Mouse (Mus musculus): ENCODE data around the gene Snrnp27.

Gene Snrnp27

GRCm38 (mm10) chr6:86665560-86666307, 18.6 kb downstream of the Snrnp27 start:
- in situ Hi-C loops (cut with MboI; ENCODE audit: low sequenced_read_pairs), result no loop called here

- in situ Hi-C loops (cut with MboI; ENCODE audit: low sequenced_read_pairs), result no loop called here
These were observed 19.2 kb downstream of the Snrnp27 start for GRCm38 (mm10) chr6:86665076-86665475.

GRCm38 (mm10) chr6:86660161-86660877, 24.0 kb downstream of the Snrnp27 start:
- in situ Hi-C loops (cut with MboI; ENCODE audit: low sequenced_read_pairs), result no loop called here

- in situ Hi-C loops (cut with MboI; ENCODE audit: low sequenced_read_pairs), result no loop called here
These were observed 25.8 kb downstream of the Snrnp27 start for GRCm38 (mm10) chr6:86658501-86658900.

- in situ Hi-C loops (cut with MboI; ENCODE audit: low sequenced_read_pairs), result no loop called here
These were observed 29.9 kb downstream of the Snrnp27 start for GRCm38 (mm10) chr6:86654270-86654916.

- in situ Hi-C loops (cut with MboI; ENCODE audit: low sequenced_read_pairs), result no loop called here
These were observed 31.3 kb downstream of the Snrnp27 start for GRCm38 (mm10) chr6:86653026-86653425.

GRCm38 (mm10) chr6:86646143-86646542, 38.2 kb downstream of the Snrnp27 start:
- in situ Hi-C loops (cut with MboI; ENCODE audit: low sequenced_read_pairs), result no loop called here

GRCm38 (mm10) chr6:86645551-86645950, 38.8 kb downstream of the Snrnp27 start:
- in situ Hi-C loops (cut with MboI; ENCODE audit: low sequenced_read_pairs), result no loop called here

GRCm38 (mm10) chr6:86644775-86645400, 39.4 kb downstream of the Snrnp27 start:
- in situ Hi-C loops (cut with MboI; ENCODE audit: low sequenced_read_pairs), result no loop called here

- in situ Hi-C loops (cut with MboI; ENCODE audit: low sequenced_read_pairs), result no loop called here
These were observed 42.6 kb downstream of the Snrnp27 start for GRCm38 (mm10) chr6:86641716-86642115.

- in situ Hi-C loops (cut with MboI; ENCODE audit: low sequenced_read_pairs), result no loop called here
These were observed 43.5 kb downstream of the Snrnp27 start for GRCm38 (mm10) chr6:86640776-86641175.

- in situ Hi-C loops (cut with MboI; ENCODE audit: low sequenced_read_pairs), result no loop called here
These were observed 44.2 kb downstream of the Snrnp27 start for GRCm38 (mm10) chr6:86640161-86640560.

GRCm38 (mm10) chr6:86639180-86640160, 44.9 kb downstream of the Snrnp27 start:
- in situ Hi-C loops (cut with MboI; ENCODE audit: low sequenced_read_pairs), result no loop called here

- in situ Hi-C loops (cut with MboI; ENCODE audit: low sequenced_read_pairs), result no loop called here
These were observed 45.9 kb downstream of the Snrnp27 start for GRCm38 (mm10) chr6:86638434-86638833.

- in situ Hi-C loops (cut with MboI; ENCODE audit: low sequenced_read_pairs), result no loop called here
These were observed 46.5 kb downstream of the Snrnp27 start for GRCm38 (mm10) chr6:86637860-86638259.

GRCm38 (mm10) chr6:86637171-86637835, 47.0 kb downstream of the Snrnp27 start:
- in situ Hi-C loops (cut with MboI; ENCODE audit: low sequenced_read_pairs), result no loop called here

- in situ Hi-C loops (cut with MboI; ENCODE audit: low sequenced_read_pairs), result no loop called here
These were observed 47.8 kb downstream of the Snrnp27 start for GRCm38 (mm10) chr6:86636495-86636894.

GRCm38 (mm10) chr6:86630141-86630540, 54.2 kb downstream of the Snrnp27 start:
- in situ Hi-C loops (cut with MboI; ENCODE audit: low sequenced_read_pairs), result no loop called here

- in situ Hi-C loops (cut with MboI; ENCODE audit: low sequenced_read_pairs), result no loop called here
These were observed 56.4 kb downstream of the Snrnp27 start, which contains the start of gene Asprv1 for GRCm38 (mm10) chr6:86627946-86628345. Asprv1 (plus strand) TSS chr6:86628164.
